Mouse (Mus musculus) heart, postnatal 4 days (tissue): ENCODE results near the gene Ccdc162. TPM values are rescaled to one million over a fixed set of nuclear protein-coding genes. Genes with fewer than 3 reads are reported as not detected.

Experiments
- DNase-seq: peaks from one replicate; pipeline ENCODE4 v3.0.0; 2021
- total RNA-seq, 2 experiments: library from RNA; stranded (reverse); gene quantifications; 2 replicates each; pipeline ENCODE4 v1.2.3; 2021

Ccdc162 gene
- total RNA-seq, 2 experiments from 2014 or later: 0.10 to 0.18 TPM

- no peak for DNase-seq
Observed at GRCm38 (mm10) chr10:41633801-41634200, 82.6 kb downstream of the Ccdc162 start.

GRCm38 (mm10) chr10:41632062-41632461, 84.4 kb downstream of the Ccdc162 start:
- no peak for DNase-seq

GRCm38 (mm10) chr10:41626996-41627395, 89.4 kb downstream of the Ccdc162 start:
- DNase-seq: no peak

GRCm38 (mm10) chr10:41619988-41620387, 96.4 kb downstream of the Ccdc162 start:
- no peak for DNase-seq

- no peak for DNase-seq
Observed at GRCm38 (mm10) chr10:41615487-41615886, 100.9 kb downstream of the Ccdc162 start.

GRCm38 (mm10) chr10:41611941-41612340, 104.5 kb downstream of the Ccdc162 start:
- no peak for DNase-seq

GRCm38 (mm10) chr10:41609475-41609874, 107.0 kb downstream of the Ccdc162 start:
- no peak for DNase-seq

- no peak for DNase-seq
Observed at GRCm38 (mm10) chr10:41608485-41608884, 107.9 kb downstream of the Ccdc162 start.

GRCm38 (mm10) chr10:41602667-41603066, 113.8 kb downstream of the Ccdc162 start:
- no peak for DNase-seq

- no peak for DNase-seq
Observed at GRCm38 (mm10) chr10:41601898-41602545, 114.4 kb downstream of the Ccdc162 start.

GRCm38 (mm10) chr10:41601302-41601701, 115.1 kb downstream of the Ccdc162 start:
- no peak for DNase-seq

GRCm38 (mm10) chr10:41599051-41599450, 117.4 kb downstream of the Ccdc162 start:
- DNase-seq: no peak

GRCm38 (mm10) chr10:41598221-41598620, 118.2 kb downstream of the Ccdc162 start:
- peak; percentile 61 for DNase-seq

- DNase-seq: no peak
Observed at GRCm38 (mm10) chr10:41595550-41595949, 120.9 kb downstream of the Ccdc162 start.

- DNase-seq: peak; percentile 79
Observed at GRCm38 (mm10) chr10:41594957-41595356, 121.5 kb downstream of the Ccdc162 start.

GRCm38 (mm10) chr10:41594433-41594832, 122.0 kb downstream of the Ccdc162 start:
- DNase-seq: no peak

- DNase-seq: no peak
Observed at GRCm38 (mm10) chr10:41588616-41589015, 127.8 kb downstream of the Ccdc162 start.

GRCm38 (mm10) chr10:41586947-41587852, 129.2 kb downstream of the Ccdc162 start:
- no peak for DNase-seq

- DNase-seq: no peak
Observed at GRCm38 (mm10) chr10:41583383-41583782, 133.1 kb downstream of the Ccdc162 start.

- DNase-seq: no peak
Observed at GRCm38 (mm10) chr10:41582901-41583361, 133.5 kb downstream of the Ccdc162 start.

- DNase-seq: no peak
Observed at GRCm38 (mm10) chr10:41580441-41580840, 136.0 kb downstream of the Ccdc162 start.

GRCm38 (mm10) chr10:41578541-41578940, 137.9 kb downstream of the Ccdc162 start:
- no peak for DNase-seq

- DNase-seq: no peak
Observed at GRCm38 (mm10) chr10:41576328-41576833, 140.1 kb downstream of the Ccdc162 start.
